Mouse (Mus musculus) thymus, postnatal 14 days (tissue): Measurements from ENCODE around the gene Olfr1009.
"Not testable (repeated sequence)": the region's sequence is repeated elsewhere in the genome, so short reads cannot be mapped to it uniquely, and the experiment has no call there.

Experiments
- DNase-seq: peaks from one replicate; pipeline ENCODE4 v3.0.0; 2021

Olfr1009 gene

DNA sequence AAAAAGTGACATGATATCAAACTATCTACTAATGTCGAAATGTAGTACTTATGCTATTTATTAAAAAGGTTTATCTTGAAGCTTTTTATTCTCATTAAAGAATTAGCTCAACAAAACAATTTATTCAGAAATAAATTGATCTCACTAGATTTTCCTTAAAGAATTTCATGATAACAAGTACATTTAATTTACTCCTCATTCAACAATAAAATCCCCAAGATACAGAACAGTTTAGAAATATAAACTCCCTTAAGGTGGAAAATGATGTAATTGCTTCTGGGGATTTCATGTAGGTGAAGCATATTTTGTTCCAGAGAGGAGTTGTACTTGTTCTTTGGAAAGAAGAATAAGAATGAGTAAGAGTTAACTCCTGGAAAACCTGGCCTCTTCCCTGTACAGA, at the start of gene Olfr1009:
Olfr1009 (plus strand) TSS at position 301 of the 400 bp plus-strand sequence.
- no peak for DNase-seq

DNA sequence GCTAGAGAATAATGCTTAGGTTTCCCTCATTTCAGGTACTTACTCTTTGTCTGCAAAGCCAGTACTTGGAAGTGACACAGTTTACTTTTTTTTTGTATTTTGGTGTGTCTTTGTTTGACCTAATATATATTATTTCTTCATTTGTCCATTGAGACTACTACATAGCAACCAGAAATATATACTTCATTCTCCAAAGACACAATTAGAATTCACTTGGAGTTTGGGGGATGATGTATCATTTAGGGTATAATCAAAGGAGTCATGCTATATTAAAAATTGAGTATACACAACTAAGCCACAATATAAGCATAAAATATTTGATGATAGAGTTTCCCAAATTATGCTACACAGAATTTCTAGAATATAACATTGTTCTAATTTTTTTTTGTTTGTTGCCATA, 36.6 kb upstream of the Olfr1009 start, which contains the start of gene Olfr1006:
Olfr1006 (minus strand) TSS at position 101 of the 400 bp plus-strand sequence.
- DNase-seq: no peak

DNA sequence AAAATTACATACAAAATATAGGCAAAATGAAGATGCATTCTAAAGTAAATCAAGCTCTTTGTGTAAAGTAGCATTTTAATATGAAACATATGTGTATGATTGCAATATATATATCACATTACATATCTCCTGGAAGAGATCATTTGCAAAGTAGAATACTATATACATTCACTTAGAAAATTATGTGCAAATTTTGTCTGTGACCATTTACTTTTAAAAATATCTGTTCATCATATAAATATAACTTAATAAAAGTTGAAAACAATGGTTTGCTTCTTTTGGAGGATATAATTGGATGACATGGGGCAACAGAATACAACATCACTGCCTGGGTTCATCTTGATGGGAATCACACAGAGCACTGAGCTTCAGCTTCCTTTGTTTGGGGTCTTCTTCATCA, 26.1 kb upstream of the Olfr1009 start, which contains the start of gene Olfr1008:
Olfr1008 (plus strand) TSS at position 301 of the 400 bp plus-strand sequence.
- no peak for DNase-seq

DNA sequence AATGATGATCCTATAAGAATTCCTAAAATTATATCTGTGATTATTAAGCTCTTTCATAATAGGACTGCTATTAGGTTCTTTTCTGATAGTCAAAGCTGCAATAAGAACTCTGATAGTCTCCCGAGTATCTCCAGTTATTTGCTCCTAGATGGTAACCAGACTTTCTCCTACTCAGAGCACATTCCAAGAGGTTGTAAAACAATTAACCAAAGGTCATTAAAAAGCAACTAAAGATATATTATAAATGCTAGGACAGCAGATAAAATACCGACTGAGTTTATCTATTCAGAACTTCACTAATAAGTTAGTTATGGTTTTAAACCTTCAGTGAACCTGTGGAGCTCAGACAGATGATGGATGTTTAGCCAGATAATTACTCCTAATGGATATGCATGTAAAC, 4.5 kb upstream of the Olfr1009 start:
- not testable (repeated sequence) for DNase-seq

DNA sequence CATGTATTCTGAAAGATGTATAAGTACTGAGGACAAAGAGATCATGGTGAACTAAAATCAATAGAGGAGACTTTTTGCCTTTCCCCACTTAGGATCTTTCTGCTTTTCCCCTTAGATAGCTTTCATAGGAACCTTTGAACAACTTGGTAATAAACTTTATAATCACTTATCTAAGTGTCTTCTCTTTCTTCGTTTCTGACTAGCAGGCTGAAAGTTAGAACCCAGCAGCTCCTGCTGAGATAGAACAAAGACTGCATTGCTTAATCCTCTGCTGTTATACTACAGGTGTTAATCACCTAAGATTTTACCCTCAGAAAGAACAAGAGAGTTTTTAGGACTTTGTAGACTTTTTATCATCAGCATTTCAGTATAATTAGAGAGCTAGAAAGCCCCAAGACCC, 4.1 kb upstream of the Olfr1009 start:
- DNase-seq: no peak

DNA sequence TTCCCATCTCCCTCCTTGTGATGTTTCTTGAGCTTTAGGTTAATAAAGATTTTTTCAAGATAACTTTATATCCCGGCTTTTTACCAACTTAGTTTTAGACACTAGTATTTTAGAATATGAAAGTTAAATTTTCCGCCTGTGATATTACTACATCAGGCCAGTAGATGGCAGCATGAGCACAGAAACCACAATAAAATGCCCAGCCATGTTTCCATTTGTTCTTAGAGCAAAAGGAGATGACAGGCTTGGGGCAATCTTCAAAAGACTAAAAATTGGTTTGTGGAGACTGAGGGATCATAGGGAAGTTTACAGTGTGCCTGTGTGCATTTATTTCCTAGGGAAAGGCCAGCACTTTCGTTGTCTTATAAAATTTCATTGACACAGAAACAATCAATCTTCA, 10.6 kb downstream of the Olfr1009 start:
- DNase-seq: no peak

DNA sequence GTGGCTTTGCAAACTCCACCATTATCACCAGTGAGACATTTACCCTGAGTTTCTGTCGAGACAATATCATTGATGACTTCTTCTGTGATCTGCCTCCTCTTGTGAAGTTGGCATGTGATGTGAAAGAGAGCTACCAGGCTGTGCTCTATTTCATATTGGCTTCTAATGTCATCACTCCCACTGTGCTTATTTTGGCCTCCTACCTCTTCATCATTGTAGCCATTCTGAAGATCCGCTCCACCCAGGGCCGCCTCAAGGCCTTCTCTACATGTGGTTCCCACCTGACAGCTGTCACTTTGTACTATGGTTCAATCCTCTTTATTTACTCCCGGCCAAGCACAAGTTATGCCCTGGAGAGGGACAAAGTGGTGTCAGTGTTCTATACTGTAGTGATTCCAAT, 38.6 kb downstream of the Olfr1009 start:
- DNase-seq: no peak

DNA sequence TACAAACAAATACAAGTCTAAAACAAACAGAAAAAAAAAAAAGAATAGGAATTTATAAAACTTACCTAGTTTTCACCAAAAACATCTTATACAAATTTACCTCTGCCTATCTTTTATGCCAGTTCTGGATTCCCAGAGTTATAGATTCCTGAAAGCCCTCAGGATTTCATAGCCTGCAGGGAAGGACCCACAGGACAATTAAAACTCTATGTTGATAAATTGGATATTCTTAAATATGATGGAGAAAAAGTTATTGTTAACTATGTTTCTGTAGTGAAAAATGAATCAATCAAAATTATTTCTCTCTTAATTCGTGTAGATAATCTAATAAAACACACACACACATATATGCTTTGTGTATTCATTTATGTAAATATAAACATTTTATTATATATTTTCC, 47.4 kb downstream of the Olfr1009 start, which contains the start of gene Olfr1012:
Olfr1012 (minus strand) TSS at position 101 of the 400 bp plus-strand sequence.
- DNase-seq: no peak

DNA sequence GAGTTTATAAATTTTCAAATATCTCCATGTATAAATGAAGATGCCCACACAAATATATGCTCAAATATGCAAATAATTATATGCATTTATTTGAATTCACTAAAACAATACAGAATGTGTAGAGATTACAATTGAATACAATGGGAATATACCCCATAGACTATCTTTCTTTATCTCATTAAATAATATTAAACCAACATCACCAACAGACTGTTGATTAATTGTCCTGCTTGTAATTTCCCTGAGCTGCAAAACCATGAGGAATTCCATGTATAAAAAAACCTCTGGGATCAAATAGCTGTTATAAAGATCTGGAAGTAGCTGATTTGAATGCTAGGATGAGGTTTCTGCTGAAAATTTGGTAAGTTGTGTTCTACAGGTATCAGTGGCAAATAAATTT, 51.6 kb downstream of the Olfr1009 start, which contains the start of gene Olfr1013:
Olfr1013 (plus strand) TSS at position 301 of the 400 bp plus-strand sequence.
- no peak for DNase-seq

DNA sequence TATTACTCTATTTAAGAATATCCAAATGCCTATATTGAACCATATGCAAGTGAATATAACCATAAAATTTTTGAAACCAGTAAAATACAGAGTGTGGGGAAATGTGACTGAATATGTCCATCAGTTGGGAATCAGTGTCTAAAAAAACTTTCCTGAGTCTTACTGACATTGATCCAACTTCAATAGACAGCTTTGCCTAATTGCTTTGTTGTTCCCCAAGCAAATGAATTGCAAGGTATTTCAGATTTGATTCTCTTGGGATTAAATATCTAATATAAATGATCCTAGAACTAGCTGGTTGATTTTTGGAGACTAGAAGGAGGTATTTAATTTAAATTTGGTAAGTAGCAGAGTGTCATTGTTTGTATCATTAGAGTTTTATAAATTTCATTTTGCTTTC, 57.2 kb downstream of the Olfr1009 start, which contains the start of gene Olfr1014:
Olfr1014 (plus strand) TSS at position 301 of the 400 bp plus-strand sequence.
- no peak for DNase-seq
